Mouse (Mus musculus): ENCODE measurements around the gene Unc119b. TPM values are rescaled to one million over a fixed set of nuclear protein-coding genes. Genes with fewer than 3 reads are reported as not detected.

Unc119b gene
- total and polyA plus RNA-seq, 2 experiments from 2014 or later, result 16.9 to 30.0 TPM

DNA sequence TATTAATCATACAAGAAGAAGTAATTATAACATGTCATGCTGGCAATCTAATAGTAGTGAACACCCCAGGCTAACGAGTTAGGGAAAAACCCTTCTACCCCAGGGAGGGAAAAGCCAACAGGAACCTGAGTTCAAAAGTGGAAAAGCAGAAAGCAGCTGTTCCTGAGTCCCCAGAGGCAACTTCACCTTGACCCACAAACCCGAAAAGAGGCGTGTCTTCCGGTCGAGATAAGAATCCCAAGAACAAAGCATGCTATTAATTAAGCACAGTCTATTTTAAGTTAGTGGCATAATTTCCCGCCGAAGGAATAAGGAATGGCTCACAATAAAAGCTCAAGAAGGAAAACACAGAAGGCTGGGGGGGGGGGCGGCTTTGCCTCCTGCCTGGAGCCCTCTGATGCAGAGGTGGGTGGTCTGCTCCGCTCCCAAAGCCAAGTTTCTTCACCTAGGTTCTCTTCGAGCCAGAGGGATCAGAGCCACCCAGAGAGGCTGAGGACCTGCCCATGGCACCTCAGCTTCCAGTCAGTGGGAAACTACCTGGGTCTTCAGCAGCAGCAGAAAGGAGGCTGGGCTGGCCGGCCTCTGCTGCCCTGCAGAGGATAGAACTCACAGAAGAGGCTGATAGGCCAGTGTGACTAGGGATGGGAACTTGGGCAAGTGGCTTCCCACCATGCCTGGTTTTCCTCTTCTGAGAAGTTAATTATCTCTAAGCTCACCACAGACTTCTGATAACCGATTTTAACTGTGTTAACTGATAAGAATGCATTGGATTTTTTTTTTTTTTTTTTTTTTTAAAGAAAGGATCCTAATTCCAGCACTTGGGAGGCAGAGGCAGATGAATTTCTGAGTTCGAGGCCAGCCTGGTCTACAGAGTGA, 26.5 kb upstream of the Unc119b start:
- Histone ChIP-seq H3K4me2 (ENCODE audit: low read depth, low read length, poor library complexity, severe bottlenecking) (no peak overlapping the region), H3K4me3 (ENCODE audit: low read depth, low read length) (no peak overlapping the region), H3K36me3 (ENCODE audit: insufficient read depth, low read length) (no peaks in the 10 kb centered on the region), H3K27ac (ENCODE audit: low read depth, low read length) (no peak overlapping the region), H3K4me1 (ENCODE audit: insufficient read depth, low read length) (0 out of 2 replicates have a peak, but pooled peaks cover 6% of the 10 kb centered on the region), H3K27me3 (ENCODE audit: insufficient read depth, low read length) (no peaks in the 10 kb centered on the region), H3K9ac (replicated peaks; ENCODE audit: low read length, poor library complexity, severe bottlenecking) (no peak overlapping the region), H3K9me3 (ENCODE audit: low read length) (no peaks in the 10 kb centered on the region)
- DNase-seq (ENCODE audit: low spot score) (no peak), ATAC-seq (ENCODE audit: low FRiP score) (no peak)
- TF ChIP-seq CTCF (IDR thresholded peaks at IDR 0.05), result no peak
- WGBS, result 61% methylated on average over 13 of the region's 13 CpGs

DNA sequence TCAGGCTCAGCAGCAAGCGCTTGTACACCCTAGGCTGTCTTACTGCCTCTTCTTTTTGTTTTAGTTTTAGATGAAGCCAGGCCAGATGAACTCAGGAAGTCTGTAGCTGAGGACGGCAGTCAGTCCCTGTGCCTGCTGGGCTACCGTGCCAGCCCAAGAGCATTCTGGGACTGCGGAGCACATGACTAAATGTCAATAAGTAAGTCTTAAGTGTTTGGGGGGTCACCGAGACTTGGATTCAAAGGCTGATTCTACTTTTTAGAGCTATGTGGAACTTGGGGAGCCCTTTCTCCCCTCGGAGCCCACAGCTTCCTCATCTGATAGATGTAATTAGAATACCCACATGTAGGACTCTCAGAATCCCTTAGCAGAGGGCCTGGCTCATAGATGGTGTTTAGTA, 25.9 kb upstream of the Unc119b start:
- peaks cover 10% of the 10 kb centered on the region; the same call in 1 of the 2 replicates for H3K4me1 ChIP-seq (ENCODE audit: insufficient read depth, low read length)
- H3K9ac ChIP-seq (replicated peaks; ENCODE audit: low read length, poor library complexity, severe bottlenecking), result no peak overlapping the region
- 77% methylated on average over 6 of the region's 6 CpGs for WGBS
- H3K27ac ChIP-seq (ENCODE audit: low read depth, low read length), result no peak overlapping the region
- no peaks in the 10 kb centered on the region for H3K27me3 ChIP-seq (ENCODE audit: insufficient read depth, low read length)
- no peak for TF ChIP-seq CTCF (IDR thresholded peaks at IDR 0.05)
- H3K36me3 ChIP-seq (ENCODE audit: insufficient read depth, low read length), result no peaks in the 10 kb centered on the region
- no peak overlapping the region for H3K4me3 ChIP-seq (ENCODE audit: low read depth, low read length)
- no peaks in the 10 kb centered on the region for H3K9me3 ChIP-seq (ENCODE audit: low read length)
- ATAC-seq (ENCODE audit: low FRiP score) (no peak), DNase-seq (ENCODE audit: low spot score) (no peak)
- H3K4me2 ChIP-seq (ENCODE audit: low read depth, low read length, poor library complexity, severe bottlenecking), result no peak overlapping the region

DNA sequence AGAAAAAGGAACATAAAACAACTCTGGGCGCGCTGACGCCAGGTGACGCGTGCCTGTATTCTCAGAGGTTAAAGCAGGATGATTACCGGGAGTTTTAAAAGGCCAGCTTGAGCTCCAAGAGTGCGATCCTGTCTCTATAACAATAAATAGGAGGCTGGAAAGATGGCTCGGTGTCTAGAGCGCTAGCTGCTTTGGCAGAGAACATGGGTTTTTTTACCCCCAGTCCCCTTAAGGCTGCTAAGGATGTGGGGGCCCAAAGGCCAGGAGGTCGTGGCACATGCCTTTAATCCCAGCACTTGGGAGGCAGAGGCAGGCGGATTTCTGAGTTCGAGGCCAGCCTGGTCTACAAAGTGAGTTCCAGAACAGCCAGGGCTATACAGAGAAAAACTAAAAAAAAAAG, 24.4 kb upstream of the Unc119b start:
- Histone ChIP-seq H3K27me3 (ENCODE audit: insufficient read depth, low read length) (no peaks in the 10 kb centered on the region), H3K9ac (replicated peaks; ENCODE audit: low read length, poor library complexity, severe bottlenecking) (peak overlapping the region; percentile 70), H3K4me1 (ENCODE audit: insufficient read depth, low read length) (peaks cover 15% of the 10 kb centered on the region; the same call in 1 of the 2 replicates), H3K36me3 (ENCODE audit: insufficient read depth, low read length) (no peaks in the 10 kb centered on the region), H3K9me3 (ENCODE audit: low read length) (no peaks in the 10 kb centered on the region), H3K4me2 (ENCODE audit: low read depth, low read length, poor library complexity, severe bottlenecking) (peak overlapping the region; percentile 93), H3K4me3 (ENCODE audit: low read depth, low read length) (peak overlapping the region; percentile 98), H3K27ac (ENCODE audit: low read depth, low read length) (peak overlapping the region; percentile 99)
- no peak for DNase-seq (ENCODE audit: low spot score)
- ATAC-seq (ENCODE audit: low FRiP score), result no peak
- TF ChIP-seq CTCF (IDR thresholded peaks at IDR 0.05), result no peak
- WGBS, result 28% methylated on average over 12 of the region's 12 CpGs

DNA sequence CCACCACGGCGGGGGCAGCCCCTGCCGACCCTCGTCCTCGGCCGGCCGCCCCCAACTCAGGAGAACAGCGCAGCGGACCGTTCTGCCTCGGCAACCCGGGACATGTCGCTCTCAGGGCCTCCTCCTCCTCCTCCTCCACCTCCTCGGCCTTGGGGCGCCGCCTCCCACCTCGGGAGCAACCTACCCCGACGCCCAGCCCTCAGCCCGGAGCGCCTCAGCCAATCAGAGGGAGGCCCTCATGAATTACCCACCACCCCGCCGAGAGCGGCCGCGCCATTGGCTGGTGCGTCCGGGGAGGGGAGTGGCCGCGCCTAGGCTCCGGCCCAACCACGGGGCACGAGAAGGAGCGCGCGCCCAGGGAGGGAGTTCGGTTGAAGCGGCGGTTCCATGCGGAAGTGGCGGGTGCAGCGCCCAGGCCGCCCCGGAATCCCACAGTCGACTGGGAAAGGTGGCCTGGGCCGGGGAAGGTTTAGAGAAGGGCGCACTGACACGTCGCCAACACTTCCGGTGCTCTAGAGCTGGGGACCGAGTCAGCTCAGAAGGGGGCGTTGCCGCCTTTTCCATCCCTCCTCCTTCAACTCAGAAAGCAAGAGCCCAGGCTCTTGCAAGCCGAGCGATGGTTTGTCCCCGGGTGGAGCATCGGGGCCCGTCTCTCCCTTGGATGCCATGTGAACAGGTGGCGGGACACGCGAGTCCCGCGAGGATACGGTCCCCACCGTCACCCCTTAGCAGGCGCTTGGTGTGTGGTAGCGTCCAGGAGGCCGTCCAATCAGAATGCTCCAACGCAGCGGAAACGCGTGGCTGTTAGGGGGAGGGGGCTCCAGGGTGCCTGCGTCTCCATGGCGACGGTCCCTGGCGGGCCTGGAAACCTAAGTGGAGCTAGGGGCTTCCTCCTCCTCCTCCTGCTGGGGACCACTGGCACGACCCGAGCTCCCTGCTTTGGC, 23.5 kb upstream of the Unc119b start, which contains the start of gene Mlec:
TSS of gene Mlec (minus strand) at position 140 of the 944 bp plus-strand sequence.
- DNase-seq (ENCODE audit: low spot score) (peak; percentile 99), ATAC-seq (ENCODE audit: low FRiP score) (peak; percentile 97)
- Histone ChIP-seq H3K4me2 (ENCODE audit: low read depth, low read length, poor library complexity, severe bottlenecking) (peak within 1 kb of the TSS; percentile 93), H3K9ac (replicated peaks; ENCODE audit: low read length, poor library complexity, severe bottlenecking) (peak within 1 kb of the TSS; percentile 94), H3K36me3 (ENCODE audit: insufficient read depth, low read length) (no peaks in the 10 kb centered on the region), H3K9me3 (ENCODE audit: low read length) (no peaks in the 10 kb centered on the region), H3K27me3 (ENCODE audit: insufficient read depth, low read length) (no peaks in the 10 kb centered on the region), H3K27ac (ENCODE audit: low read depth, low read length) (peak within 1 kb of the TSS; percentile 99), H3K4me3 (ENCODE audit: low read depth, low read length) (peak within 1 kb of the TSS; percentile 98), H3K4me1 (ENCODE audit: insufficient read depth, low read length) (peaks cover 15% of the 10 kb centered on the region; the same call in 1 of the 2 replicates)
- WGBS, result 0% methylated on average over 70 of the region's 78 CpGs
- peak; percentile 40 for TF ChIP-seq CTCF (IDR thresholded peaks at IDR 0.05)

DNA sequence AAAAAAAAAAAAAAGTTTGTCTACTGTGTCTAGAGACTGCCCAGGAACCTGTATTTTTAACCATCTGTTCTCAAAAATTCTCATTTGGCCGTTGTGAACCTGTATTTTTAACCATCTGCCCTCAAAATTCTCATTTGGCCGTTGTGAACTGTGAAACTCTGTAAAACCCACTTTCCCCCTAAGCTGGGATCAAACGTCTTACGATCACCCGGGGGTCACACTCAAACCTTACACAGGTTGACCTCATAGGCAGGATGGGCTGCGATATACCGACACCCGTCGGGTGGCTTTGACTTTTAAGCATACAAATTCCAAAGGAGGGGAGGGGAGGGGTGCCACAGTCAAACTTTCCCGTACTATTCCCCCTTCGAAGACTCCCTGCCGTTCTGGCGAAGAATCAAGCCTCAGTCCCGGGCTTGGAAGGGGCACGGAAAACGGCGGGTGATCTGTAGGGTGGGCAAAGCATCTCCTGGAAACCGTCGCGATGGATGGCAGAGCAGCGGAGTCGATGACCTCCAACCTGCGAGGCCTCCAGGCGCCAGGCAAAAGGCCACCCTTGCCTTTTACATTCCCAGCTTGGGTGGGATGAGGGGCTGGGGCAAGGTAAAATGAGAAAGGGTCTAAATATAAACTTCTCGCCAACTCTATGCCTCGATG, 22.3 kb upstream of the Unc119b start:
- Histone ChIP-seq H3K9ac (replicated peaks; ENCODE audit: low read length, poor library complexity, severe bottlenecking) (peak overlapping the region; percentile 94), H3K4me3 (ENCODE audit: low read depth, low read length) (peak overlapping the region; percentile 98), H3K36me3 (ENCODE audit: insufficient read depth, low read length) (no peaks in the 10 kb centered on the region), H3K4me2 (ENCODE audit: low read depth, low read length, poor library complexity, severe bottlenecking) (peak overlapping the region; percentile 93), H3K9me3 (ENCODE audit: low read length) (no peaks in the 10 kb centered on the region), H3K4me1 (ENCODE audit: insufficient read depth, low read length) (peaks cover 15% of the 10 kb centered on the region; the same call in 1 of the 2 replicates), H3K27ac (ENCODE audit: low read depth, low read length) (0 out of 2 replicates have a peak overlapping the region, but pooled peaks have one; percentile 99), H3K27me3 (ENCODE audit: insufficient read depth, low read length) (no peaks in the 10 kb centered on the region)
- TF ChIP-seq CTCF (IDR thresholded peaks at IDR 0.05), result no peak
- ATAC-seq (ENCODE audit: low FRiP score), result no peak
- no peak for DNase-seq (ENCODE audit: low spot score)
- WGBS, result 1% methylated on average over 26 of the region's 26 CpGs
